In the genomic region with DNA sequence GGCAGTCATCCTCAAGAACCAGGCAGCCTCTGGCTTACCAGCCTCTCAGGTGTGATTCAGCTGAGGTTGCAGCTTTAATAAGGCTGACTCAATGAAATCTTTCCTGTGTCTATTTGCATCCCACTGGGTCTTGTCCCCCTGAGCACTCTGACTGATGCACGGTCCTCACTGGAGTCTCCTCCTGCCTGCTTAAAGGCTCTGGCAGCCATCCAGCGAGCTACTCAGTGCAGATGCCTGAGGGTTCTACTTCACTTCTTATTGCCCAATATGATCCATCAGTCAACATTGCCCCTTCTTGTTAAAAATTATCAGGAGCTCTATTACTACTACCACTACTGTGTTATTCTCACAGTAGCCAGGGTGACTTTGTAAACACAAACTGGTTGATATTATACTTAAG, we compare ENCODE assay signal across 30 mouse cellular contexts. TPM values are rescaled to one million over a fixed set of nuclear protein-coding genes. Genes with fewer than 3 reads are reported as not detected.
DNase-seq lines count a peak whose midpoint lies in the region; ATAC-seq and TF ChIP-seq lines count a peak whose summit lies in the region.
"Had no signal": no experiment of that assay in that cellular context is flagged by ENCODE, and none has a peak within 500 bp of the region (broad histone marks: within the 10 kb centered on the region; RNA-seq: fewer than 3 reads in every experiment).

No protein-coding gene starts in this region.

- H3K36me3 ChIP-seq in forebrain, embryonic 14.5 days (ENCODE audit: control insufficient read depth, insufficient read depth, low read length) = no peaks in the 10 kb centered on the region
- H3K36me3 ChIP-seq in forebrain, embryonic 16.5 days (ENCODE audit: control insufficient read depth, insufficient read depth) = no peaks in the 10 kb centered on the region
- H3K36me3 ChIP-seq in limb, embryonic 14.5 days (ENCODE audit: control insufficient read depth, insufficient read depth, low read length) = no peaks in the 10 kb centered on the region
- H3K36me3 ChIP-seq in limb, embryonic 10.5 days = no peaks in the 10 kb centered on the region
- H3K36me3 ChIP-seq: forebrain, embryonic 15.5 days; heart, embryonic 13.5 days; hindbrain, embryonic 10.5 days; hindbrain, embryonic 15.5 days; neural tube, embryonic 13.5 days had no signal

- H3K27me3 ChIP-seq in forebrain, embryonic 14.5 days (replicated peaks; ENCODE audit: control insufficient read depth, insufficient read depth, low read length) = no peaks in the 10 kb centered on the region
- no peaks in the 10 kb centered on the region for H3K27me3 ChIP-seq in forebrain, embryonic 16.5 days (replicated peaks; ENCODE audit: control insufficient read depth, insufficient read depth, low read length)
- H3K27me3 ChIP-seq in limb, embryonic 14.5 days (ENCODE audit: control insufficient read depth, insufficient read depth, low read length) = no peaks in the 10 kb centered on the region
- no peaks in the 10 kb centered on the region for H3K27me3 ChIP-seq in limb, embryonic 10.5 days (ENCODE audit: low read depth, poor library complexity, severe bottlenecking)
- H3K27me3 ChIP-seq: forebrain, embryonic 15.5 days; heart, embryonic 13.5 days; hindbrain, embryonic 15.5 days; neural tube, embryonic 13.5 days had no signal

- no peak for ATAC-seq in forebrain, embryonic 14.5 days
- no peak for ATAC-seq in forebrain, embryonic 16.5 days
- ATAC-seq in limb, embryonic 14.5 days (ENCODE audit: low FRiP score, low read depth) = no peak
- no peak for ATAC-seq in frontal cortex, adult (ENCODE audit: low TSS enrichment)
- ATAC-seq: activated CD4-positive, CD25-positive, alpha-beta regulatory T cell, adult 4 months; forebrain, embryonic 15.5 days; inflammation-experienced regulatory T-cells, adult 6 months had no signal

- 67% methylated on average over 2 of the region's 2 CpGs for WGBS in forebrain, embryonic 14.5 days
- WGBS in forebrain, embryonic 16.5 days = 61% methylated on average over 2 of the region's 2 CpGs
- 31% methylated on average over 2 of the region's 2 CpGs for WGBS in limb, embryonic 14.5 days
- 81% methylated on average over 2 of the region's 2 CpGs for WGBS in limb, embryonic 10.5 days

- no peak overlapping the region for H3K9ac ChIP-seq in forebrain, embryonic 14.5 days (ENCODE audit: low read length)
- no peak overlapping the region for H3K9ac ChIP-seq in forebrain, embryonic 16.5 days (replicated peaks; ENCODE audit: low read depth, low read length)
- no peak overlapping the region for H3K9ac ChIP-seq in limb, embryonic 14.5 days (ENCODE audit: low read depth, low read length, severe bottlenecking)
- H3K9ac ChIP-seq: forebrain, embryonic 15.5 days; heart, embryonic 13.5 days; hindbrain, embryonic 15.5 days; liver, embryonic 14.5 days; neural tube, embryonic 13.5 days had no signal

- no peak overlapping the region for H3K4me3 ChIP-seq in forebrain, embryonic 14.5 days (ENCODE audit: low read depth, low read length)
- H3K4me3 ChIP-seq in forebrain, embryonic 16.5 days (replicated peaks; ENCODE audit: low read length) = no peak overlapping the region
- H3K4me3 ChIP-seq in limb, embryonic 14.5 days (replicated peaks; ENCODE audit: low read length) = no peak overlapping the region
- H3K4me3 ChIP-seq in limb, embryonic 10.5 days = no peak overlapping the region
- H3K4me3 ChIP-seq: forebrain, embryonic 15.5 days; heart, embryonic 13.5 days; hindbrain, embryonic 10.5 days; hindbrain, embryonic 15.5 days; left cerebral cortex, adult 2 months; myocyte; neural tube, embryonic 13.5 days had no signal

- no peak for TF ChIP-seq POLR2A in limb, embryonic 14.5 days (IDR thresholded peaks at IDR 0.05; ENCODE audit: borderline replicate concordance, extremely low read depth, insufficient read depth, insufficient read length)

- DNase-seq in forebrain, embryonic 14.5 days (ENCODE audit: low spot score) = peak; percentile 5
- DNase-seq in limb, embryonic 14.5 days (ENCODE audit: low spot score) = peak; percentile 54
- no peak for DNase-seq in limb, embryonic 10.5 days (ENCODE audit: low spot score)
- DNase-seq in 3T3-L1 (ENCODE audit: low read depth, low spot score) = peak; percentile 1
- peak; percentile 2 for DNase-seq in adipocyte (ENCODE audit: low spot score)
- DNase-seq: adrenal gland, adult 8-10 months; B cell, adult 2 months; cerebellum, adult 11 months; kidney, adult 18-20 months; liver; lung, adult 2 months; spleen, adult 18-20 months; thymus, postnatal 14 days had no signal

- no peak overlapping the region for H3K27ac ChIP-seq in forebrain, embryonic 14.5 days (ENCODE audit: low read depth, low read length)
- H3K27ac ChIP-seq in forebrain, embryonic 16.5 days (ENCODE audit: low read length) = no peak overlapping the region
- H3K27ac ChIP-seq in limb, embryonic 14.5 days (replicated peaks; ENCODE audit: low read depth, low read length) = no peak overlapping the region
- H3K27ac ChIP-seq in limb, embryonic 10.5 days = no peak overlapping the region
- H3K27ac ChIP-seq: forebrain, embryonic 15.5 days; heart, embryonic 13.5 days; hindbrain, embryonic 10.5 days; hindbrain, embryonic 15.5 days; kidney, postnatal 0 days; left cerebral cortex, adult 2 months; liver, embryonic 14.5 days; neural tube, embryonic 13.5 days had no signal

- no peak overlapping the region for H3K4me2 ChIP-seq in forebrain, embryonic 14.5 days (ENCODE audit: low read length)
- H3K4me2 ChIP-seq in forebrain, embryonic 16.5 days (ENCODE audit: low read length) = no peak overlapping the region
- H3K4me2 ChIP-seq in limb, embryonic 14.5 days (replicated peaks; ENCODE audit: low read depth, low read length, severe bottlenecking) = no peak overlapping the region
- H3K4me2 ChIP-seq: forebrain, embryonic 15.5 days; heart, embryonic 13.5 days; hindbrain, embryonic 15.5 days; midbrain, embryonic 11.5 days; neural tube, embryonic 13.5 days had no signal

- no peaks in the 10 kb centered on the region for H3K9me3 ChIP-seq in forebrain, embryonic 14.5 days (replicated peaks; ENCODE audit: control insufficient read depth, low read length)
- no peaks in the 10 kb centered on the region for H3K9me3 ChIP-seq in forebrain, embryonic 16.5 days (ENCODE audit: control insufficient read depth, low read length)
- H3K9me3 ChIP-seq in limb, embryonic 14.5 days (ENCODE audit: control insufficient read depth, low read length) = no peaks in the 10 kb centered on the region
- no peaks in the 10 kb centered on the region for H3K9me3 ChIP-seq in limb, embryonic 10.5 days (replicated peaks)
- H3K9me3 ChIP-seq: forebrain, embryonic 15.5 days; heart, embryonic 13.5 days; hindbrain, embryonic 10.5 days; hindbrain, embryonic 15.5 days; neural tube, embryonic 13.5 days had no signal

- H3K4me1 ChIP-seq in forebrain, embryonic 14.5 days (ENCODE audit: control insufficient read depth, insufficient read depth, low read length) = no peaks in the 10 kb centered on the region
- H3K4me1 ChIP-seq in forebrain, embryonic 16.5 days (replicated peaks; ENCODE audit: control insufficient read depth, insufficient read depth, low read length) = no peaks in the 10 kb centered on the region
- H3K4me1 ChIP-seq in limb, embryonic 14.5 days (ENCODE audit: control insufficient read depth, insufficient read depth, low read length) = no peaks in the 10 kb centered on the region
- no peaks in the 10 kb centered on the region for H3K4me1 ChIP-seq in limb, embryonic 10.5 days
- H3K4me1 ChIP-seq: forebrain, embryonic 15.5 days; heart, embryonic 13.5 days; hindbrain, embryonic 10.5 days; hindbrain, embryonic 15.5 days; neural tube, embryonic 13.5 days had no signal

RNA-seq across cellular contexts. Expression of gene BC117090, which starts 3.0 kb away (rescaled TPM):
- not detected in 2 replicates for polyA plus RNA-seq in forebrain, embryonic 14.5 days (2014; fragmentation: Nextera tagmentation; extraction: Ambion mirVana)
- not detected in 2 replicates for polyA plus RNA-seq in forebrain, embryonic 16.5 days (2015; fragmentation: Nextera tagmentation; extraction: Ambion mirVana)
- polyA plus RNA-seq in limb, embryonic 14.5 days (2012; rRNA removed) = not detected in 2 replicates
- 0.77 TPM in 1 of 2 replicates, not detected in the other for polyA plus RNA-seq in limb, embryonic 14.5 days (2014; fragmentation: Nextera tagmentation; extraction: Ambion mirVana)
- not detected in 2 replicates for polyA plus RNA-seq in limb, embryonic 10.5 days (2016; fragmentation: Nextera tagmentation; extraction: Ambion mirVana)
- polyA plus RNA-seq: activated CD4-positive, CD25-positive, alpha-beta regulatory T cell, adult 4 months; embryonic facial prominence, embryonic 11.5 days; forebrain, embryonic 15.5 days; heart, embryonic 13.5 days; hindbrain, embryonic 10.5 days; hindbrain, embryonic 15.5 days; inflammation-experienced regulatory T-cells, adult 6 months; kidney, postnatal 0 days; lung, adult 2 months; midbrain, embryonic 11.5 days; midbrain, postnatal 0 days; myocyte; neural tube, embryonic 13.5 days; urinary bladder, adult 2 months had no signal

RNA-seq across cellular contexts. Expression of gene BC100530, which starts 30.4 kb away (rescaled TPM):
- polyA plus RNA-seq in forebrain, embryonic 14.5 days (2014; fragmentation: Nextera tagmentation; extraction: Ambion mirVana) = 0.51 and 0.71 TPM in 2 replicates
- polyA plus RNA-seq in forebrain, embryonic 16.5 days (2015; fragmentation: Nextera tagmentation; extraction: Ambion mirVana) = 1.2 TPM in 1 of 2 replicates, not detected in the other
- polyA plus RNA-seq in limb, embryonic 14.5 days (2012; rRNA removed) = 8.4 and 14.3 TPM in 2 replicates
- polyA plus RNA-seq in limb, embryonic 14.5 days (2014; fragmentation: Nextera tagmentation; extraction: Ambion mirVana) = 25.2 and 42.7 TPM in 2 replicates
- 0.38 TPM in 1 of 2 replicates, not detected in the other for polyA plus RNA-seq in limb, embryonic 10.5 days (2016; fragmentation: Nextera tagmentation; extraction: Ambion mirVana)
- polyA plus RNA-seq: activated CD4-positive, CD25-positive, alpha-beta regulatory T cell, adult 4 months; hindbrain, embryonic 10.5 days; inflammation-experienced regulatory T-cells, adult 6 months; lung, adult 2 months; myocyte; urinary bladder, adult 2 months had no signal
